Mouse (Mus musculus) 3134 (cell line): ENCODE data around the gene Myo1b.
"Not testable (repeated sequence)": the region's sequence is repeated elsewhere in the genome, so short reads cannot be mapped to it uniquely, and the experiment has no call there.

ENCODE experiments used
- DNase-seq: peaks from one replicate; pipeline ENCODE4 v3.0.0-alpha.2; 2011; ENCODE audit warnings: low spot score; ENCODE audit not compliant: insufficient read length; ENCODE audit errors: extremely low read depth

Myo1b gene

DNA sequence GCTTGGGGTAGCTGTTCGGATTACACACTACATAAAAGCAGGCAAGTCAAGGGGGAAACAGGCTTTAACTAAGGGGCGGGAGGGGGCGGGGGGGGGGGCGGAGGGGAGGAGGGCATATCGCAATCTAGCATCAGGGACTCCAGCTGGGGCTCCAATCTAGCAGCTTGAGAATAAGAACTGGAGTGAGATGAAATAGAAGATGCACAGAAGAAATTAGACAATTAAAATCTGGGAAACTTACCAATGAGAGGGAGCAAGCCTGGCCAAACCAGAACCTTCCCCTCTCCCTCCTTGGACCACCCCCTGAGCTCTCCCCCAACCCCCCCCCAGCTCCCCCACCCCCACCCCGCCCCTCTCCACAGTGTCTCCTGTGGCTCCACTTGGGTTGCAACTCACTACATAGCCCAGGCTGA is 18.7 kb downstream of the Myo1b start:
- no peak for DNase-seq

GRCm38 (mm10) chr1:51895961-51896360 is 19.9 kb downstream of the Myo1b start:
- no peak for DNase-seq

GRCm38 (mm10) chr1:51894721-51895120 is 21.1 kb downstream of the Myo1b start:
- no peak for DNase-seq

DNA sequence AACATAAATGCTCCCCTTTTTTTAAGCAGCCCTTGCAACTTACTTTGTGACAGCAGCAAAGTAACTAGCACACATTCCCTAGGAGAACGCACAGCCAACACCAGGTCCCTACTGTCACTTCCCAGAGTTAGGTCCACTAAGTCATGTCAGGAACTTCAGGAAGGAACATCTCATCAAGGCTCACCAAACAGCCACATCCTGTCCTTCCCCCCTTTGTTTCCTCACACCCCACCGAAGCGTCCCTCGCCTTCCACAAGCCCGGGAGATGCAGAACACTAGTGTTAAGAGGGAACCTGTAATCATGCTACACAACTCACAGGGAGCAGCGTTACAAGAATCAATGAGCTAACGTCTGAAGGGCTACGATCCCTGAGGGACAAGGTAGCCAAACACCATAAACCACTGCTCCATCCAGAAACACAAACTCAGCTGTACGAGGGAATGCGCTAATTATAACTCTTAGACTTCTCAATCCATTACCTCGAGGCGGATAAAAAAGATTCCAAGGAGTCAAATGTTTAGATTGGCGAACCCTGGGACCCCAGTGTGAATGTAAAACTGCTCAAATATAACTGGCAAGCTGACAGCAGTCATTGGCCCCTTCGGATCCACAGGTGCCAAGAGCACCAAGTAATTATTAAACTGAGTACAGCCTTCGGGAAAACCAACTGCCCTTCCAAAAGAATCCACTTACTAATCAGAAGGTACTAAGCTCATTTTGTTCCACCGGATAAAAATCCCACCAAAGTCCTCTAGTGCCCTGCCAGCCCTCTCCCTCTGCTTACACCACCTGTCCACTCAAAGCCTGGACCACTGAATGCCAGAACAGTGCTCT is 22.1 kb downstream of the Myo1b start:
- DNase-seq = no peak

DNA sequence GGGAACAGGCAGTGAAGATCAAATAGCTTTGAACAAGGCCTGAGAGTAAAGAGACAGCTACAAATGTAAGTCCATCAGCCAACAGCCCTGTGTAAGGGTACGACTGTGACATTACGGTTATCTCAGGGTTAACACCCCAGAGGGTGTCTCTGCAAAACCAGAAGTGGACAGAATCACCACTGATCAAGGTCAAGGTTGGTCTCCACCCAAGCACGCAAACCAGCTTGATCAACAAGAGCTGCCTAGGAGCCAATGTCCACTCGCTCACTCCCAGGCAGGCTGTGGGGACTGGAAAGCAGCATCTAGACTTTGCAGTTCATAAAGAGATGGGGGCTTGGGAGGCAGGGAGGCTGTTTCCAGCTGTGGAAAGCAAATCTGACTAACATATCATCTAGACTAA is 23.9 kb downstream of the Myo1b start:
- DNase-seq = no peak

- DNase-seq = no peak
Measured at GRCm38 (mm10) chr1:51888046-51888813, 27.6 kb downstream of the Myo1b start.

DNA sequence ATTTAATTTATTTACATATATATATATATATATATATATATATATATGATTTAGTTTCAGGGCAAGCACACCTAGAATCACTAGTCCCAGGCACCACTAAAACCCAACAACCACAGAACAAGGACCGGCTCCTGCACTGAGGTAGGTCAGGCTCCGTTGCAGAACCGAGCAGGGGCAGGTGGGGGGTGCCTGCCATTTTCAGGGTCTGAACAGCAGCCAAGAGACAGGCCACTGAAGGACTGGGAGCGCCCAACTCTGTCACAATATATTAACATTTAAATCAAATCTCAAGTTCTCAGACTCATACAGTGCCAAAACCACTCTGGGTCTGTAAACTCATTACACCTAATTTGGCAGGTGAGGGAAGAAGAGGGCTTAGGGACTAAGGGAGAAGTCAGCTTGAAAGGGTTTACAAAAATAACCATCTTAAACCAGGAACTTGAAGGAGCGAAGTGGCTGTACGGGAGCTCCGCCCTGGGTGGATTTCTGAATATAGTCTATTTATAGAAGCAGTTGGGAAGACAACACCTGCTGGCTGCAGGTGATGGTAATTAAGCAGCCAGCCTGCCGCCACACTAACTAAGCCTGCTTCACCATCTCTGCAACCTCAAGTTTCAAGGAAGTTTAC is 30.4 kb downstream of the Myo1b start:
- DNase-seq = no peak

DNA sequence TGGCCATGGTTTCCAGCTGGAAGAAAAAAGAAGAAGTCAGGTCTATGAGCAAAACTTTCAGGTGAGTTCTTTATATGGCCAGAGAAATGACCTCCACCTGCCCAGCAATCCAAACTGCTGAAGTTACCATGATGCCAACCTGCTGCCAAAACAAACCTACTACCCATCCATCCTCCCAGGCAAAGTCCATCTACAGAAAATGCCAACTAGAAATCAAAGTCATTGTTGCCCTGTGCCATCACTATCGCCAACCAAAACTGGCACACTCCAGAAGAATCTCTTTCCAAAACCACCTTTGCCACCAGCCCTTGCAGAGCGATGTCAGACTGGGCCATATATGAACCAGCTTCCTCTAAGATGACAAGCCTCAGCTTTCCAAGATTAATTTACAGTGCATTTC is 32.7 kb downstream of the Myo1b start:
- DNase-seq = no peak

DNA sequence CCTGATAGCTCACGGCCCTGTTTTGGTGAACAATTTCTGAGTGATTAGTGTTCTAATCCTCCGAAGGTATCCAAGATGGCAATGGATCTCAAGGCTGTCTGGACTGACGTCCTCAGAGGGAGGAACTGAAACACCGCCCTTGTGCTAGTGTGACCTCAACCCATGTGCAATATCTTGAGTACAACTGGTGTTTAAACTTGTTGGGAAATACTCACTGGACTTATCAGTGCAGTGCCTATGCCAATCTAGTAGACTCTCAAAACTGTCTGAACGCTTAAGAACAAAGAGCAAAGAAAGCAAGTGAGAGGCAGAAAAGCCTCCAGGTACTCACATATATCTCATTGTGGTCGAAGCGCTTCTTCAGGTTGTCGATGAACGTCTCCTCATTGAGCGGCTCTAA is 33.1 kb downstream of the Myo1b start:
- DNase-seq = no peak

GRCm38 (mm10) chr1:51879927-51880814 is 35.7 kb downstream of the Myo1b start:
- no peak for DNase-seq

DNA sequence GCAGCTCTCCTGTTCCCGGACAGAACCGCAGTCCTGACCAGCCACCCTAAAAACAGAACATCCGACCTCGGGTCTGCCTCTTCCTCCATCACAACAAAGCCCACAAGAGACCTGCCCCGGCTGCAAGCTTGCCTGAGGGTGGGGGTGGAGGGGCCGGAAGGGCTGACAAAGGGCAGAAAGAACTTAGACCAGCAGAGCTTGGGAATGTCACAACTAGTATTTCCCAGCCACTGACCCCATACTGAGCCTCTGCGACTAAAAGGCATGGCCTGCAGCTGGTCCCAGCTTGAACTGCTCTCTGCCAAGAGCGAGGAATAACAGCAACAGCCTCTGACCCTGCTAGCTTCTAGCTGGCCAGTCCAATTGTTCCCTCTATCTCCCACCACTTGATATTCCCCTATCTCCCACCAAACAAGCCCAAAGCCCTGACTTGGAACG is 36.5 kb downstream of the Myo1b start:
- DNase-seq = no peak

GRCm38 (mm10) chr1:51875462-51876225 is 40.2 kb downstream of the Myo1b start:
- DNase-seq = no peak

DNA sequence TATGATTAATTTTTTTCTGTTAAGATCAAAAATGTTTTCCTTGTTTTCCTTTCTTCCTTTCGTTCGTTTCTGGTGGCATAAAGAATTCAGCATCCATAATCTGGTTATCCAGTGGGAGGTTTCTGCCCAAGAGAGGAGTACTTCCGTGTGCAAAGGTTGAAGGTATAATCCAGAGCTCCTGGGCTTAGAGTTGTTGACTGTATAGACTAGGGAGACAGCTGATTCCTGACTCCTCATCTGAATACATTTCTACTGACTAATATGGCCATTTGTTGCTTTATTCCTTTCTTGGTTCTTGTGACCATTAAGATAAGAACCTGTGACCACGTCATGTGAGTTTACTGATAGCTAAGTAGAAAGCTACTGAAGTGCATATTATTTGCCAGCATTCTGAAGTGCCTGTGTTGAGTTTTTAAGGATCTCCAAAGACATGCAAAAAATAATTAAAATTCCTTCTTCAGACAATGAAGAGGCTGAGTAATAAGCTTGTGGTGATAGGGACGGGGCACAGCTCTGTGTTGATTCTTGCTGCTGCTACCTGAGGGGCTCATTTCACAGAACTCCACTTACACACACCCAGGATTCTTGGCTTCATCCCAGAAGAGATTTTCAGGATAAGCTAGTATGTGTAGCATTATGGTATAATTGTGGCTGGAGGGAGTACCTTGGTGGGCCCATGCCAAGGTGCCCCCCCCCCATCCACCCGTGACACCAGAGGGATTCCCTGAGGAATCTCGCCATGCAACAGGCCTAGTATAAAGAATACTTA is 43.2 kb downstream of the Myo1b start:
- no peak for DNase-seq

DNA sequence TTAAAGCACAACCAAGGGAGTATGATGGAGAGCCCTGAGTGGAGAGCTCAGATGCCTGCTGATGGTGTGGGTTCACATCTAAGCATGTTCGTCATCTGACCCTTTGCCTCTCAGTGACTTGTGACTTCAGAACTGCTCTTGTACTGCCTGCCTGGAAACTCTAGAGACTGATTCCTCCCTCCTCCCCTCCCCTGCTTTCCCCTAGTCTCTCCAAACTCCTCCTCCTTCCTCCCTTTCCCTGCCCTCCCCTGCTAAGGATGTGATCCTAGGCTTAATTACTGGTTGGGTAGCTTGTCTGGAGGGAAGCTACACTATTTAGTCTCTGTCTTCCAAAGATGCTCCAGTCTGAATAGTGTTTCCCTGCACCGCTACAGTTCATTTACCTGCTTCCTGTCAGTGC is 44.6 kb downstream of the Myo1b start:
- not testable (repeated sequence) for DNase-seq

- no peak for DNase-seq
Measured at GRCm38 (mm10) chr1:51862828-51863421, 52.9 kb downstream of the Myo1b start.

- DNase-seq = no peak
Measured at GRCm38 (mm10) chr1:51860837-51861236, 55.0 kb downstream of the Myo1b start.

- no peak for DNase-seq
Measured at GRCm38 (mm10) chr1:51856946-51857345, 58.9 kb downstream of the Myo1b start.

- DNase-seq = no peak
Measured at GRCm38 (mm10) chr1:51856245-51856915, 59.5 kb downstream of the Myo1b start.
